Mouse (Mus musculus): ENCODE data around the gene Myt1l. TPM values are rescaled to one million over a fixed set of nuclear protein-coding genes. Genes with fewer than 3 reads are reported as not detected.

Myt1l gene
- polyA plus RNA-seq, 1 experiment, result not detected

- Histone ChIP-seq H3K4me1 (ENCODE audit: control insufficient read depth, insufficient read depth, low read length) (no peaks in the 10 kb centered on the region), H3K4me3 (ENCODE audit: insufficient read depth, low read length) (no peak overlapping the region), H3K27ac (ENCODE audit: insufficient read depth, low read depth, low read length) (no peak overlapping the region)
- TF ChIP-seq POLR2A (IDR thresholded peaks at IDR 0.05; ENCODE audit: borderline replicate concordance, low read depth, low read length), result no peak
- no peak for TF ChIP-seq CTCF (IDR thresholded peaks at IDR 0.05; ENCODE audit: low read depth, low read length)
Observed at GRCm38 (mm10) chr12:29872156-29872815, 344.1 kb downstream of the Myt1l start.

- TF ChIP-seq POLR2A (IDR thresholded peaks at IDR 0.05; ENCODE audit: borderline replicate concordance, low read depth, low read length), result no peak
- no peak for TF ChIP-seq CTCF (IDR thresholded peaks at IDR 0.05; ENCODE audit: low read depth, low read length)
- H3K4me1 ChIP-seq (ENCODE audit: control insufficient read depth, insufficient read depth, low read length), result no peaks in the 10 kb centered on the region
- H3K4me3 ChIP-seq (ENCODE audit: insufficient read depth, low read length), result no peak overlapping the region
Observed at GRCm38 (mm10) chr12:29873281-29873772, 345.1 kb downstream of the Myt1l start.

GRCm38 (mm10) chr12:29877977-29878376 is 349.8 kb downstream of the Myt1l start:
- Histone ChIP-seq H3K4me1 (ENCODE audit: control insufficient read depth, insufficient read depth, low read length) (no peaks in the 10 kb centered on the region), H3K27ac (ENCODE audit: insufficient read depth, low read depth, low read length) (no peak overlapping the region), H3K4me3 (ENCODE audit: insufficient read depth, low read length) (no peak overlapping the region)
- TF ChIP-seq CTCF (IDR thresholded peaks at IDR 0.05; ENCODE audit: low read depth, low read length) (no peak), POLR2A (IDR thresholded peaks at IDR 0.05; ENCODE audit: borderline replicate concordance, low read depth, low read length) (no peak)

More at GRCm38 (mm10) chr12:29873281-29873772, 345.1 kb downstream of the Myt1l start:
- no peak overlapping the region for H3K27ac ChIP-seq (ENCODE audit: insufficient read depth, low read depth, low read length)

- H3K27ac ChIP-seq (ENCODE audit: insufficient read depth, low read depth, low read length), result no peak overlapping the region
- no peak overlapping the region for H3K4me3 ChIP-seq (ENCODE audit: insufficient read depth, low read length)
- no peaks in the 10 kb centered on the region for H3K4me1 ChIP-seq (ENCODE audit: control insufficient read depth, insufficient read depth, low read length)
- no peak for TF ChIP-seq POLR2A (IDR thresholded peaks at IDR 0.05; ENCODE audit: borderline replicate concordance, low read depth, low read length)
- TF ChIP-seq CTCF (IDR thresholded peaks at IDR 0.05; ENCODE audit: low read depth, low read length), result no peak
Observed at GRCm38 (mm10) chr12:29882871-29883617, 354.9 kb downstream of the Myt1l start.

GRCm38 (mm10) chr12:29884376-29884775 is 356.2 kb downstream of the Myt1l start:
- Histone ChIP-seq H3K4me3 (ENCODE audit: insufficient read depth, low read length) (no peak overlapping the region), H3K4me1 (ENCODE audit: control insufficient read depth, insufficient read depth, low read length) (no peaks in the 10 kb centered on the region), H3K27ac (ENCODE audit: insufficient read depth, low read depth, low read length) (no peak overlapping the region)
- TF ChIP-seq CTCF (IDR thresholded peaks at IDR 0.05; ENCODE audit: low read depth, low read length), result no peak
- no peak for TF ChIP-seq POLR2A (IDR thresholded peaks at IDR 0.05; ENCODE audit: borderline replicate concordance, low read depth, low read length)

- Histone ChIP-seq H3K4me1 (ENCODE audit: control insufficient read depth, insufficient read depth, low read length) (no peaks in the 10 kb centered on the region), H3K27ac (ENCODE audit: insufficient read depth, low read depth, low read length) (no peak overlapping the region), H3K4me3 (ENCODE audit: insufficient read depth, low read length) (no peak overlapping the region)
- no peak for TF ChIP-seq CTCF (IDR thresholded peaks at IDR 0.05; ENCODE audit: low read depth, low read length)
- no peak for TF ChIP-seq POLR2A (IDR thresholded peaks at IDR 0.05; ENCODE audit: borderline replicate concordance, low read depth, low read length)
Observed at GRCm38 (mm10) chr12:29894669-29895068, 366.5 kb downstream of the Myt1l start.

GRCm38 (mm10) chr12:29897533-29898085 is 369.4 kb downstream of the Myt1l start:
- Histone ChIP-seq H3K27ac (ENCODE audit: insufficient read depth, low read depth, low read length) (no peak overlapping the region), H3K4me1 (ENCODE audit: control insufficient read depth, insufficient read depth, low read length) (no peaks in the 10 kb centered on the region), H3K4me3 (ENCODE audit: insufficient read depth, low read length) (no peak overlapping the region)
- TF ChIP-seq POLR2A (IDR thresholded peaks at IDR 0.05; ENCODE audit: borderline replicate concordance, low read depth, low read length) (no peak), CTCF (IDR thresholded peaks at IDR 0.05; ENCODE audit: low read depth, low read length) (no peak)

GRCm38 (mm10) chr12:29904101-29904874 is 376.1 kb downstream of the Myt1l start:
- no peaks in the 10 kb centered on the region for H3K4me1 ChIP-seq (ENCODE audit: control insufficient read depth, insufficient read depth, low read length)

GRCm38 (mm10) chr12:29907056-29907455 is 378.9 kb downstream of the Myt1l start:
- Histone ChIP-seq H3K27ac (ENCODE audit: insufficient read depth, low read depth, low read length) (no peak overlapping the region), H3K4me3 (ENCODE audit: insufficient read depth, low read length) (no peak overlapping the region), H3K4me1 (ENCODE audit: control insufficient read depth, insufficient read depth, low read length) (no peaks in the 10 kb centered on the region)
- TF ChIP-seq CTCF (IDR thresholded peaks at IDR 0.05; ENCODE audit: low read depth, low read length) (no peak), POLR2A (IDR thresholded peaks at IDR 0.05; ENCODE audit: borderline replicate concordance, low read depth, low read length) (no peak)

More at GRCm38 (mm10) chr12:29904101-29904874, 376.1 kb downstream of the Myt1l start:
- Histone ChIP-seq H3K27ac (ENCODE audit: insufficient read depth, low read depth, low read length) (no peak overlapping the region), H3K4me3 (ENCODE audit: insufficient read depth, low read length) (no peak overlapping the region)
- TF ChIP-seq POLR2A (IDR thresholded peaks at IDR 0.05; ENCODE audit: borderline replicate concordance, low read depth, low read length) (no peak), CTCF (IDR thresholded peaks at IDR 0.05; ENCODE audit: low read depth, low read length) (no peak)

Data from bone marrow macrophage, adult 2 months (primary cell).